Mouse (Mus musculus): ENCODE results near the gene Rgs9bp. TPM values are rescaled to one million over a fixed set of nuclear protein-coding genes. Genes with fewer than 3 reads are reported as not detected.
A peak's percentile ranks its signal among the peaks of the same experiment; 100 is the strongest.

Rgs9bp gene
- polyA plus RNA-seq (2016; fragmentation: Nextera tagmentation; extraction: Ambion mirVana) = 0.11 and 0.26 TPM in 2 replicates

- Histone ChIP-seq H3K4me1 (peaks cover 27% of the 10 kb centered on the region), H3K27ac (replicated peaks) (peak within 1 kb of the TSS; percentile 64; the same call in 1 of the 2 replicates), H3K9me3 (no peaks in the 10 kb centered on the region), H3K4me2 (replicated peaks) (peak within 1 kb of the TSS; percentile 99), H3K9ac (replicated peaks) (peak within 1 kb of the TSS; percentile 78), H3K27me3 (peaks cover 39% of the 10 kb centered on the region), H3K36me3 (no peaks in the 10 kb centered on the region), H3K4me3 (peak within 1 kb of the TSS; percentile 83)
- WGBS = 0% methylated on average over 44 of the region's 45 CpGs
- peak; percentile 55 for ATAC-seq (ENCODE audit: low FRiP score, low read depth)
Observed at GRCm38 (mm10) chr7:35585191-35586054, at the start of gene Rgs9bp. Gene Rgs9bp (minus strand): TSS chr7:35585582.

- ATAC-seq (ENCODE audit: low FRiP score, low read depth) = no peak
- Histone ChIP-seq H3K36me3 (peaks cover 45% of the 10 kb centered on the region), H3K27ac (replicated peaks) (no peak overlapping the region), H3K9me3 (no peaks in the 10 kb centered on the region), H3K4me1 (no peaks in the 10 kb centered on the region), H3K4me2 (replicated peaks) (no peak overlapping the region), H3K9ac (replicated peaks) (no peak overlapping the region), H3K27me3 (no peaks in the 10 kb centered on the region), H3K4me3 (no peak overlapping the region)
- 69% methylated on average over 5 of the region's 5 CpGs for WGBS
Observed at GRCm38 (mm10) chr7:35628496-35628895, 43.1 kb upstream of the Rgs9bp start.

- Histone ChIP-seq H3K27me3 (no peaks in the 10 kb centered on the region), H3K27ac (replicated peaks) (no peak overlapping the region), H3K9ac (replicated peaks) (no peak overlapping the region), H3K4me3 (no peak overlapping the region), H3K4me2 (replicated peaks) (no peak overlapping the region), H3K4me1 (no peaks in the 10 kb centered on the region), H3K9me3 (no peaks in the 10 kb centered on the region), H3K36me3 (peaks cover 50% of the 10 kb centered on the region)
- no peak for ATAC-seq (ENCODE audit: low FRiP score, low read depth)
- WGBS = 92% methylated on average over 10 of the region's 10 CpGs
Observed at GRCm38 (mm10) chr7:35627371-35627770, 42.0 kb upstream of the Rgs9bp start.

- Histone ChIP-seq H3K9ac (replicated peaks) (no peak overlapping the region), H3K4me1 (no peaks in the 10 kb centered on the region), H3K4me2 (replicated peaks) (no peak overlapping the region), H3K9me3 (no peaks in the 10 kb centered on the region), H3K27me3 (no peaks in the 10 kb centered on the region), H3K4me3 (no peak overlapping the region), H3K27ac (replicated peaks) (no peak overlapping the region), H3K36me3 (peaks cover 47% of the 10 kb centered on the region)
- 98% methylated on average over 5 of the region's 5 CpGs for WGBS
- no peak for ATAC-seq (ENCODE audit: low FRiP score, low read depth)
Observed at GRCm38 (mm10) chr7:35626038-35626437, 40.7 kb upstream of the Rgs9bp start.

- H3K9me3 ChIP-seq = no peaks in the 10 kb centered on the region
- peaks cover 53% of the 10 kb centered on the region for H3K36me3 ChIP-seq
- no peak overlapping the region for H3K27ac ChIP-seq (replicated peaks)
- WGBS = 93% methylated on average over 10 of the region's 10 CpGs
- H3K9ac ChIP-seq (replicated peaks) = no peak overlapping the region
- H3K4me2 ChIP-seq (replicated peaks) = no peak overlapping the region
- H3K4me1 ChIP-seq = no peaks in the 10 kb centered on the region
- H3K4me3 ChIP-seq = no peak overlapping the region
- no peak for ATAC-seq (ENCODE audit: low FRiP score, low read depth)
- no peaks in the 10 kb centered on the region for H3K27me3 ChIP-seq
Observed at GRCm38 (mm10) chr7:35622626-35623025, 37.2 kb upstream of the Rgs9bp start.

- H3K9me3 ChIP-seq = no peaks in the 10 kb centered on the region
- H3K4me3 ChIP-seq = no peak overlapping the region
- no peak overlapping the region for H3K4me2 ChIP-seq (replicated peaks)
- WGBS = 49% methylated on average over 4 of the region's 4 CpGs
- H3K4me1 ChIP-seq = peaks cover 4% of the 10 kb centered on the region; the same call in 1 of the 2 replicates
- ATAC-seq (ENCODE audit: low FRiP score, low read depth) = no peak
- peaks cover 56% of the 10 kb centered on the region for H3K36me3 ChIP-seq
- no peak overlapping the region for H3K9ac ChIP-seq (replicated peaks)
- H3K27me3 ChIP-seq = no peaks in the 10 kb centered on the region
- no peak overlapping the region for H3K27ac ChIP-seq (replicated peaks)
Observed at GRCm38 (mm10) chr7:35617513-35617912, 32.1 kb upstream of the Rgs9bp start.

- 95% methylated on average over 10 of the region's 10 CpGs for WGBS
- Histone ChIP-seq H3K4me1 (no peaks in the 10 kb centered on the region), H3K36me3 (peaks cover 61% of the 10 kb centered on the region), H3K4me2 (replicated peaks) (no peak overlapping the region), H3K9me3 (no peaks in the 10 kb centered on the region), H3K4me3 (no peak overlapping the region), H3K27me3 (no peaks in the 10 kb centered on the region), H3K27ac (replicated peaks) (no peak overlapping the region), H3K9ac (replicated peaks) (no peak overlapping the region)
- ATAC-seq (ENCODE audit: low FRiP score, low read depth) = no peak
Observed at GRCm38 (mm10) chr7:35609245-35609644, 23.9 kb upstream of the Rgs9bp start.

- no peak overlapping the region for H3K4me3 ChIP-seq
- H3K9me3 ChIP-seq = no peaks in the 10 kb centered on the region
- no peaks in the 10 kb centered on the region for H3K27me3 ChIP-seq
- H3K9ac ChIP-seq (replicated peaks) = no peak overlapping the region
- H3K36me3 ChIP-seq = peaks cover 53% of the 10 kb centered on the region
- H3K27ac ChIP-seq (replicated peaks) = no peak overlapping the region
- no peak for ATAC-seq (ENCODE audit: low FRiP score, low read depth)
- no peaks in the 10 kb centered on the region for H3K4me1 ChIP-seq
- 91% methylated on average over 10 of the region's 10 CpGs for WGBS
- no peak overlapping the region for H3K4me2 ChIP-seq (replicated peaks)
Observed at GRCm38 (mm10) chr7:35606816-35607215, 21.4 kb upstream of the Rgs9bp start.

GRCm38 (mm10) chr7:35602766-35603165 lies 17.4 kb upstream of the Rgs9bp start:
- no peak overlapping the region for H3K4me2 ChIP-seq (replicated peaks)
- no peaks in the 10 kb centered on the region for H3K27me3 ChIP-seq
- 95% methylated on average over 5 of the region's 5 CpGs for WGBS
- H3K9me3 ChIP-seq = no peaks in the 10 kb centered on the region
- H3K4me3 ChIP-seq = no peak overlapping the region
- H3K27ac ChIP-seq (replicated peaks) = no peak overlapping the region
- no peak for ATAC-seq (ENCODE audit: low FRiP score, low read depth)
- no peak overlapping the region for H3K9ac ChIP-seq (replicated peaks)
- no peaks in the 10 kb centered on the region for H3K4me1 ChIP-seq
- peaks cover 20% of the 10 kb centered on the region for H3K36me3 ChIP-seq

GRCm38 (mm10) chr7:35601106-35601505 lies 15.7 kb upstream of the Rgs9bp start:
- WGBS = 94% methylated on average over 6 of the region's 6 CpGs
- Histone ChIP-seq H3K9ac (replicated peaks) (no peak overlapping the region), H3K27ac (replicated peaks) (no peak overlapping the region), H3K9me3 (no peaks in the 10 kb centered on the region), H3K36me3 (peaks cover 18% of the 10 kb centered on the region), H3K4me3 (no peak overlapping the region), H3K27me3 (no peaks in the 10 kb centered on the region), H3K4me1 (no peaks in the 10 kb centered on the region), H3K4me2 (replicated peaks) (no peak overlapping the region)
- no peak for ATAC-seq (ENCODE audit: low FRiP score, low read depth)

- Histone ChIP-seq H3K9ac (replicated peaks) (no peak overlapping the region), H3K36me3 (peaks cover 18% of the 10 kb centered on the region), H3K4me1 (no peaks in the 10 kb centered on the region), H3K4me2 (replicated peaks) (no peak overlapping the region), H3K27me3 (no peaks in the 10 kb centered on the region), H3K27ac (replicated peaks) (no peak overlapping the region), H3K4me3 (no peak overlapping the region), H3K9me3 (no peaks in the 10 kb centered on the region)
- ATAC-seq (ENCODE audit: low FRiP score, low read depth) = no peak
- 92% methylated on average over 10 of the region's 10 CpGs for WGBS
Observed at GRCm38 (mm10) chr7:35600031-35600430, 14.6 kb upstream of the Rgs9bp start.

- H3K9ac ChIP-seq (replicated peaks) = no peak overlapping the region
- WGBS = 95% methylated on average over 9 of the region's 9 CpGs
- H3K9me3 ChIP-seq = no peaks in the 10 kb centered on the region
- no peaks in the 10 kb centered on the region for H3K4me1 ChIP-seq
- no peaks in the 10 kb centered on the region for H3K27me3 ChIP-seq
- H3K27ac ChIP-seq (replicated peaks) = no peak overlapping the region
- H3K4me3 ChIP-seq = no peak overlapping the region
- ATAC-seq (ENCODE audit: low FRiP score, low read depth) = no peak
- no peak overlapping the region for H3K4me2 ChIP-seq (replicated peaks)
- H3K36me3 ChIP-seq = peaks cover 23% of the 10 kb centered on the region
Observed at GRCm38 (mm10) chr7:35599492-35599891, 14.1 kb upstream of the Rgs9bp start.

Data from midbrain, embryonic 12.5 days (tissue).